Mouse (Mus musculus) neural tube, embryonic 12.5 days (tissue): ENCODE results near the gene Col6a5. TPM values are rescaled to one million over a fixed set of nuclear protein-coding genes. Genes with fewer than 3 reads are reported as not detected.

Experiments
- ATAC-seq: fragments of 200-750 bp; cut with Nextera tagmentation; 2 replicates; pipeline ENCODE4 v1.8.0; 2017; ENCODE audit warnings: low read depth, mild to moderate bottlenecking, moderate TSS enrichment, moderate library complexity; ENCODE audit not compliant: low FRiP score
- H3K27ac ChIP-seq: fragments of 300-500 bp; sonication (generic); 2 replicates; pipeline ENCODE4 v1.5.1; 2016
- H3K27me3 ChIP-seq: fragments of 300-500 bp; sonication (generic); replicated peaks from 2 replicates; pipeline ENCODE4 v1.6.1; 2016; ENCODE audit warnings: mild to moderate bottlenecking
- H3K36me3 ChIP-seq: fragments of 300-500 bp; sonication (generic); 2 replicates; pipeline ENCODE4 v1.6.1; 2016; ENCODE audit warnings: mild to moderate bottlenecking
- H3K4me1 ChIP-seq: fragments of 300-500 bp; sonication (generic); 2 replicates; pipeline ENCODE4 v1.6.1; 2016
- H3K4me2 ChIP-seq: fragments of 300-500 bp; sonication (generic); replicated peaks from 2 replicates; pipeline ENCODE4 v1.6.1; 2016; ENCODE audit warnings: mild to moderate bottlenecking
- H3K4me3 ChIP-seq: fragments of 300-500 bp; sonication (generic); 2 replicates; pipeline ENCODE4 v1.5.1; 2016
- H3K9ac ChIP-seq: fragments of 300-500 bp; sonication (generic); 2 replicates; pipeline ENCODE4 v1.6.1; 2016; ENCODE audit warnings: mild to moderate bottlenecking
- H3K9me3 ChIP-seq: fragments of 300-500 bp; sonication (generic); 2 replicates; pipeline ENCODE4 v1.6.1; 2016; ENCODE audit warnings: mild to moderate bottlenecking
- WGBS: fragments of 180-500 bp; shearing (Covaris S2); methylation state at CpG from one replicate; pipeline ENCODE4 v1.1.7; 2016; 5-methylcytosine and 5-hydroxymethylcytosine counted together
- polyA plus RNA-seq: library from polyadenylated mRNA; unstranded; fragments of >200 nt; fragmentation: Nextera tagmentation; extraction: Ambion mirVana; gene quantifications from 2 replicates; pipeline ENCODE4 v1.2.1, GENCODE M21; 2016

Gene Col6a5
- polyA plus RNA-seq, 1 experiment from 2014 or later, result 0.09 TPM

DNA sequence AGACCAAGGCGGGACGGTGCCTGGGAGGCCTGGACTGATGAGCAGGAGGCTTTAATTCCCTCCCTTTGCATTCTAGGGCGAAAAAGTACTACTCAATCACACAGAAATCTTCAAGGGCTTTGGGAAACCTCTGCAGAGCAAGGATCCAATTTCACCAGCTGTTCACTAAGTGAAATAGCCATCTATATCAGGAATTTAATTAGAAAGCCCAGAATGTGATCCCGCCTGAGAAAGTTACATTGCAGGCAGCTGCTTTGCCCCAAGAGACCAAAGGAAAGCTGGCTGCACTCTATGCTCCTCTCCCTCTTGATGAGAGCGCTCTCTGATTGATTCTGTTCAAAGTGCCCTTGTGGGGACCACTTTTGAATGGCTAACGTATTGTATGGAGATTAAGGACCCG lies 149.0 kb downstream of the Col6a5 start:
- Histone ChIP-seq H3K27ac (no peak overlapping the region), H3K4me1 (no peaks in the 10 kb centered on the region), H3K4me2 (no peak overlapping the region), H3K27me3 (no peaks in the 10 kb centered on the region), H3K9ac (no peak overlapping the region), H3K4me3 (no peak overlapping the region), H3K9me3 (no peaks in the 10 kb centered on the region), H3K36me3 (no peaks in the 10 kb centered on the region)
- 69% methylated on average over 7 of the region's 7 CpGs for WGBS
- no peak for ATAC-seq

DNA sequence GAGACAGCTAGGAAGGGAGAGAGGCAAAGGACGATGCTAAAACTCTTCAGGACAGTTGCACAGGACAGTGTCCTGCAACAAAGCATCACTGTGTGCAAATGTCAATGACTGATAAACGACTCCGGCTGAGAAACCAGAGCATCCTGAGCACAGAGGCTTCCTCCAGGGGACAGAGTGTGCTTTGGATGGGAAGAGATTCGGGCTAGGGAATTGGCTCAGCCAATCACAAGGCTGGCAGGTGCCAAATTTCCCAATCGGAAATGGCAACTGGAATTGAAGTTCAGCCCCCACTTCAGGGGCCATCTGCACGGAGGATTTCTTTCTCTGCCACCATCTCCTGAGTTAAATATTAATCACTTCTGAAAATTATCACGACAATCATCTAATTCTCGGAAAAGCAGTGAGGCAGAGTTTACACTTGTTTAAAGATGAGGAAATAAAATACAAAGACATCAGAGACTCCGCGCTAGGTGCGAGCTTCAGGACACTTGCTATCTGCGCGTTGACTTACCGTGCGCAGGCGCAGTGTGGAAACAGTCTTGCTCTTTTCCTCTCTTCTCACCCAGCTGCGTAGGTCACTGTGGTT lies 151.4 kb downstream of the Col6a5 start:
- H3K27ac ChIP-seq, result no peak overlapping the region
- ATAC-seq, result no peak
- H3K9ac ChIP-seq, result no peak overlapping the region
- no peak overlapping the region for H3K4me3 ChIP-seq
- no peaks in the 10 kb centered on the region for H3K4me1 ChIP-seq
- 86% methylated on average over 17 of the region's 17 CpGs for WGBS
- H3K4me2 ChIP-seq, result no peak overlapping the region
- no peaks in the 10 kb centered on the region for H3K36me3 ChIP-seq
- no peaks in the 10 kb centered on the region for H3K27me3 ChIP-seq
- H3K9me3 ChIP-seq, result no peaks in the 10 kb centered on the region

Other genes with a start within 250 kb of the Col6a5 start
- 0.32 and 0.34 TPM in 2 replicates for gene Col6a6, start 132.5 kb downstream of the Col6a5 start, polyA plus RNA-seq
- gene Col6a4, start 136.1 kb upstream of the Col6a5 start, polyA plus RNA-seq, result 0.11 and 0.55 TPM in 2 replicates
- gene Glyctk, start 197.5 kb upstream of the Col6a5 start, polyA plus RNA-seq, result 5.4 and 6.2 TPM in 2 replicates
- gene Wdr82, start 210.3 kb upstream of the Col6a5 start, polyA plus RNA-seq, result 27.6 and 28.9 TPM in 2 replicates
- 32.1 and 32.9 TPM in 2 replicates for gene Ppm1m, start 239.1 kb upstream of the Col6a5 start, polyA plus RNA-seq
- gene Twf2, start 242.5 kb upstream of the Col6a5 start, polyA plus RNA-seq, result 60.9 and 61.6 TPM in 2 replicates